ENCODE assay signal across 23 mouse cellular contexts in genomic region chrX:132362832-132363231, GRCm38 (mm10).
"Had no signal": no experiment of that assay in that cellular context is flagged by ENCODE, and none has a peak within 500 bp of the region (broad histone marks: within the 10 kb centered on the region; RNA-seq: fewer than 3 reads in every experiment).

No protein-coding gene starts in this region.

- H3K9ac ChIP-seq: heart, embryonic 12.5 days; hindbrain, embryonic 13.5 days; intestine, embryonic 15.5 days; limb, embryonic 12.5 days; liver, embryonic 13.5 days had no signal

- DNase-seq: gastrocnemius, postnatal 14 days; gastrocnemius, postnatal 36 days; heart, adult 11 months; heart, adult 2 months; heart, postnatal 10 days; heart, postnatal 4 days; kidney, adult 18-20 months; kidney, adult 8-10 months; kidney, postnatal 10 days; kidney, postnatal 25 days; kidney, postnatal 4 days; liver; liver, embryonic 13.5 days had no signal

- H3K4me3 ChIP-seq: heart, adult 2 months; heart, embryonic 12.5 days; hindbrain, embryonic 13.5 days; intestine, embryonic 15.5 days; layer of hippocampus, adult 2 months; left cerebral cortex, adult 2 months; limb, embryonic 10.5 days; limb, embryonic 12.5 days; liver, embryonic 13.5 days had no signal

- H3K4me1 ChIP-seq: heart, embryonic 12.5 days; hindbrain, embryonic 13.5 days; intestine, embryonic 15.5 days; limb, embryonic 10.5 days; limb, embryonic 12.5 days; liver, embryonic 13.5 days had no signal

- H3K4me2 ChIP-seq: heart, embryonic 12.5 days; hindbrain, embryonic 13.5 days; intestine, embryonic 15.5 days; limb, embryonic 12.5 days; liver, embryonic 11.5 days; liver, embryonic 13.5 days had no signal

- ATAC-seq: inflammation-experienced regulatory T-cells, adult 6 months; intestine, embryonic 15.5 days; intestine, postnatal 0 days had no signal

- H3K36me3 ChIP-seq: heart, embryonic 12.5 days; hindbrain, embryonic 13.5 days; intestine, embryonic 15.5 days; limb, embryonic 10.5 days; limb, embryonic 12.5 days; liver, embryonic 13.5 days had no signal

- H3K27ac ChIP-seq: heart, adult 2 months; hindbrain, embryonic 13.5 days; intestine, embryonic 15.5 days; layer of hippocampus, adult 2 months; left cerebral cortex, adult 2 months; limb, embryonic 10.5 days; limb, embryonic 12.5 days; liver, embryonic 13.5 days had no signal

- H3K9me3 ChIP-seq: heart, embryonic 12.5 days; hindbrain, embryonic 13.5 days; intestine, embryonic 15.5 days; limb, embryonic 10.5 days; limb, embryonic 12.5 days; liver, embryonic 13.5 days had no signal

- H3K27me3 ChIP-seq: heart, embryonic 12.5 days; hindbrain, embryonic 13.5 days; intestine, embryonic 15.5 days; limb, embryonic 12.5 days; liver, embryonic 13.5 days had no signal
